Mouse (Mus musculus): ENCODE data around the gene Loxl3.

DNA sequence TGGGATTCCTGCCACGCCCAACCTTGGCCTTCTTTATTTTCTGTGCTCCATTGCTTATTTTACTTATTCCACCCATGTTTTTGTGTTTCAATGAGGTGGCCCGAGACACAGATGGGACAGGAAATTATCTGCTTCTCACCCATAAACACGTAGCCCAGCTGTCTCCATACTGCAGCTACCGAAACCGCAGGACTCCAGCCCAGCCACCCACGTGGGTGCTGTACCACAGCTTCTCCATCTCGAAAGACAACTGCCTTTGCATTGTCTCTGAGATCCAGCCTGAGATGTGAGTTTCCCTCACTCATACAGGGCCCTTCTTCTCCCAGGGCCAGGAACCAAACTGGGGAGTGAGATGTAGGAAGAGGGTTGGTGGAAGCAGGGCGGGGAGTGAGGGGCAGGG, 32.0 kb downstream of the Loxl3 start:
- TF ChIP-seq CTCF (conservative IDR thresholded peaks at IDR 0.05; ENCODE audit: insufficient read depth, insufficient read length, low read depth, low read length) (no peak), POLR2A (IDR thresholded peaks at IDR 0.05; ENCODE audit: low read depth, low read length) (no peak)

Measured in kidney, adult 2 months (tissue).